Mouse (Mus musculus) cerebellum, adult 2 months (tissue): ENCODE data around the gene P2rx1.

ENCODE experiments used
- CTCF ChIP-seq: fragments of 200-500 bp; IDR thresholded peaks from 2 replicates; pipeline ENCODE4 v1.5.1; 2011; ENCODE audit warnings: low read depth, mild to moderate bottlenecking, control low read depth, low read length, moderate library complexity, borderline replicate concordance; ENCODE audit not compliant: insufficient read depth
- POLR2A ChIP-seq: fragments of 200-500 bp; IDR thresholded peaks from 2 replicates; pipeline ENCODE4 v1.6.1; 2011; ENCODE audit warnings: low read length, control low read depth, borderline replicate concordance; ENCODE audit not compliant: insufficient read depth

DNA sequence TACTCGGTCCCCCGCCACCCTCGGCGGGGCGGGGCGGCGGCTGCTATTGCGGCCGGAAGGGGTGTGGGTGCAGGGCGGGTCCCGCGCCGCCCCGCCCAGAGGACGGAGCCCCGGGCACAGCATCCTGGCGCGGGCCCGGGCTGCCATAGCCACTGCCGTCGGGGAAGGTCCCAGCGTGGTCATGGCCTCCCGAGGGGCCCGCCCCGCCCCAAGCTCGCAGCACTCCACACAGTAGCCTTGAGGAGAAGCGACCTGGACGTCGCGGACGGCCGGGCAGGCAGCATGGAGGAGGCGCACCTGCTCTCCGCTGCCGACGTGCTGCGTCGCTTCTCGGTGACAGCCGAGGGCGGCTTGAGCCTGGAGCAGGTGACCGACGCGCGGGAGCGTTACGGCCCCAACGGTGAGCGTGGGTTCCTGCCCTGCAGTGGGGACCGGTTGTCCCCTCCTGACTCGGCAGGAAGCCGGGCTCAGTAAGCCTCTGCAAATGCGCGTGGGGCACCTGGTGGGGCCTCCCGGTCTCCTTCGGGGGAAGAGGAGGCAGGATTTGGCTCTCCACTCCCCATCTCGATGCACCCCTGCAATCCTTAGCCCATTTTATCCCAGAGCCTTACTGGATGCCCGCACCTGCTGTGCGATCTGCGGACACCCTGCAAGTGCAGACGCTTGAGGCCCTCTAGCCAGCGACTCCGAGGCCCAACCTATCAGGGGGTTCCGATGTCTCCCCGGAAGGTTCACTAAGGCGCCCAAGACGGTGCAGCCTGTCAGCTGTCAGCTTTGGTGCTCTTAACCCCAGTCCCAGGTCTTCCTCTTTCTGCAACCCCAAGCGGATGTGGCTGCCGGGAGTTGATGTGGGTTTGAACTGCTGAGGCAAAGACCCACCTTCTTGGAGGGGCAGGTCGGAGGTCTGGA lies 37.6 kb upstream of the P2rx1 start, which contains the start of gene Atp2a3:
- no peak for TF ChIP-seq POLR2A
- no peak for TF ChIP-seq CTCF
